Mouse (Mus musculus): Measurements from ENCODE around the gene Scn9a. TPM values are rescaled to one million over a fixed set of nuclear protein-coding genes. Genes with fewer than 3 reads are reported as not detected.

Scn9a gene
- 1 to 10 TPM; 2.5 to 3.9 TPM for total RNA-seq (2021)
- long read RNA-seq, experiment 1 = 0 reads
- long read RNA-seq, experiment 2, partial matches to known transcripts = 1 of 1 reads
- long read RNA-seq, experiment 2, other reads (novel, unspliced or antisense) = 0 of 1 reads

DNA sequence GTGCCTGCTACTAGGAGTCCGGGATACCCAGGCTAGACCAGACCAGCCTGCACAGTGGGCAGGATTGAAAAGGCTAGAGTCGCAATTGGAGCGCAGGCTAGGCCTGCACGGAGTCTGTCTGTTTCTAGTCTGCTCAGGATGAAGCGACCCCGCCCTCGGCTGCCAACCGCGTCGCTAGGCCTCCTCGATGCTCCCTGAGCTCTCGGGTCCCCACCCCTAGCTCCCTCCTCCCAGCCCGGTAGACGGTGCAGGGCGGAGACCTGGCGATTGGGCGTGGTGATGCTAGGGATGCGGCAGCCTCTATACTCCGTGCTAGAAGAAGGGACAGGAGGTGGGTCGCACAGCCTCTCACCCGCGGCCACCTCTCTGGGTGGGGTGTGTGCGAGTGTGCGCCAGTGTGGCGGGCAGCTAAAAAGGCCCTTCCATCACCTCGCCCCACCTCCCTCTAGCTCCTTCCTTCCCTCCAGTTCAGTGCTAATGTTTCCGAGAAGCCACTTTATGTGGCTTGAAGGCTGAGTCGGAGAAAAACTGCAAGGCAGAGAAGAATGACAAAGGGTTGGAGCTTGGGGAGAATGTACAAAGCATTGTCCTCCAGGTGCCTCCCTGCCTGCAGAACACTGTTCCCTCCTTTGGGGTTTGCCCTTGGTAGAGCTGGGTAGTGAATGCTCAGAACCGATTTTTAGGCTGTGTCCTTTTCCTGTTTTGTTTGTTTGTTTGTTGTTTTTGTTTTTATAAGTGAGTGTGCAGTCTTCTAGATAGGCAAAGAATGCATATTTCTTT lies at the start of gene Scn9a:
Scn9a (minus strand) TSS at position 383 of the 780 bp plus-strand sequence.
- no peak for DNase-seq (ENCODE audit: low spot score in 2 of 2)

GRCm38 (mm10) chr2:66661988-66662387 lies 27.2 kb upstream of the Scn9a start:
- DNase-seq (ENCODE audit: low spot score in 2 of 2) = no peak

GRCm38 (mm10) chr2:66656430-66656829 lies 21.7 kb upstream of the Scn9a start:
- DNase-seq (ENCODE audit: low spot score in 2 of 2) = no peak

DNA sequence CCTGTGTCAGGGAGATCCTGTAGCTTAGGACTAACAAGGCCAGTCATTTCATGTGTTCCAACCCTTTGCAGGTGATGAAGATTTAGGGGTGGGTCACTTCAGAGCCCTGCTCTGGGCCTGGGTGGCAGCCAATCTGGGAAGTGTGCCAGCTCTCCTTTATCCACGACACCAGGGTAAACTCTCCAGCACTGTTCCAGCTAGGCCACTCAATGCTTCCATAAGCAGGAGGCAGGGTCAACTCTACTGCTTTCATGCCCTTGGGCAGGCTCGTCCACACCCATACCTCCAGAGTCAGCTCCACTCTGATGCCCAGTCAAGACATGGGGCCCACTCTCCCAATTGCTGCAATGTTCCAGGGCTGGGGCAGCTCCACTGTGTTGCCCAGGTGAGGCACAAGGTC lies 20.7 kb upstream of the Scn9a start:
- no peak for DNase-seq (ENCODE audit: low spot score in 2 of 2)

GRCm38 (mm10) chr2:66644384-66644783 lies 9.6 kb upstream of the Scn9a start:
- DNase-seq (ENCODE audit: low spot score in 2 of 2) = no peak

- DNase-seq (ENCODE audit: low spot score in 2 of 2) = no peak
These were observed 2.0 kb downstream of the Scn9a start for GRCm38 (mm10) chr2:66632728-66633127.

GRCm38 (mm10) chr2:66611091-66611490 lies 23.7 kb downstream of the Scn9a start:
- no peak for DNase-seq (ENCODE audit: low spot score in 2 of 2)

DNA sequence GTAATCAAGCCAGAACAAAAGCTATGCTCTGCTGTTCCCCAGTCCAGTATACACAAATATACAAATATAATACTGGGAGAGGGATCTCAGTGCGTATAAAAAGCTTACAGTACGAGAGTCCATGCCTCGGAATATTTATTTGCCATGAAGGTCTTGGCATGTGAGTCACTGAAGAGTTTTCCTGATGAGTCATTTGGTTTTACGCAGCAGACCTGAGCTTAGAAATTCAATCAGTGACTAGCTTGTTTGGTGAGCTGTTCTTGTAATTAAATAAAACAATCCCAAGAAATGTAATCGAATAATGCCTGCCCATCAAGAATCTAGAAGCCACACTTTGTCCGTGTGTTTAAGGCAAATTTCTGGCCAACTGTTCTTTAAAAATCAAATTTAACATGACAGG lies 37.4 kb downstream of the Scn9a start:
- no peak for DNase-seq (ENCODE audit: low spot score in 2 of 2)

DNA sequence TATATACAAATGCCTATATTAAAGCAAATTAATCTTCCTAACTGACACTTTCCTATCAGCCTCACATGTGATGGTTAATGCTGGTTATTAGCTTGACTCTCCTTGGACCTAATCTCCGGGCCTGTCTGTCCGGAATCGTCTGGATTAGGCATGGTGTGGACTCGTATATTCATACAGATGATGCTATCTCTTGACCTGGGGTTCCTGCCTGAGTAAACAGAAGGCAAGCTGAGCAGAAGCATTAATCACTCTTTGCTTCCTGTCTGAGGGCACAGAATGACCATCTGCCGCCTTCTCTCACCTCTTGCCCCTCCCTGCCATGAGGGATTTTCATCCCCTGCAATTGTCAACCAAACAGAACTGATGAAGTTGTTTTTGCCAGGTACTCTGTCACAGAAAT lies 38.6 kb downstream of the Scn9a start:
- no peak for DNase-seq (ENCODE audit: low spot score in 2 of 2)

GRCm38 (mm10) chr2:66590151-66590550 lies 44.6 kb downstream of the Scn9a start:
- no peak for DNase-seq (ENCODE audit: low spot score in 2 of 2)

- DNase-seq (ENCODE audit: low spot score in 2 of 2) = no peak
These were observed 54.5 kb downstream of the Scn9a start for GRCm38 (mm10) chr2:66580026-66580808.

DNA sequence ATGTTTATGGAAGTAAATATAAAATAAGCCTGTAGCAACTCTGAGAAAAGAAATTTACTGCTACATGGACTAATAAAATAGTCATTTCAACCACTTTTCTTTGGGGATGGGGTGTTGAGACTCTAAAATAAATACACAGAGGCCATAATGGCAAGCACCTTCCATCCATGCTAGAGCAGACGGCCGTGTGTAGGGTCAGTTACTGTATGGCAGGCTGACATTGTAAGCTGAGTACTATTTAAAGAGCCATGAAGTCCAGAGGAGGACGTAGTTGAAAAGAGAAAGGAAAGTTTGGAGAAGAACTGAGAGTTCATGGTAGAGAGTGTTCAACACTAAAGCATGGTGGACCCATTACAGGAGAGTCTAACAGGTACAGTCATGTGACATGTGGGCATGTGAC lies 86.5 kb downstream of the Scn9a start:
- no peak for DNase-seq (ENCODE audit: low spot score in 2 of 2)

- DNase-seq (ENCODE audit: low spot score in 2 of 2) = no peak
These were observed 114.8 kb downstream of the Scn9a start for GRCm38 (mm10) chr2:66519966-66520365.

GRCm38 (mm10) chr2:66511424-66511823 lies 123.3 kb downstream of the Scn9a start:
- no peak for DNase-seq (ENCODE audit: low spot score in 2 of 2)

DNA sequence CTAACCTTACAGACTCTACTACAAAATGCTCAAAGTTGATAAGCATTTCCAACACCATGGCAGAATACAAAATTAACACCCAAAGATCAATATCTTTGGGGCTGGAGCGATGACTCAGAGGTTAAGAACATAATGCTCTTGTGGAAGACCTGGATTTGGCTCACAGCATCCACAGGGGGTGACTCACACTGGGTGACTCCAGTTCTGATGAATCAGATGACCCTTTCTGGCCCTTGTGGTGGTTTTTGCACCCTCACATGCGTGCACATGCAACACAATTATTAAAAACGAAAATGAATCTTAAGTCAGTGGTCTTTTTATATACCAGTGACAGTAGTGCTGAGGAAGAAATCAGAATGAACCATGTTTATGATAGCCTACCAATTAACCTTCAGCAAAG lies 126.7 kb downstream of the Scn9a start:
- no peak for DNase-seq (ENCODE audit: low spot score in 2 of 2)

DNA sequence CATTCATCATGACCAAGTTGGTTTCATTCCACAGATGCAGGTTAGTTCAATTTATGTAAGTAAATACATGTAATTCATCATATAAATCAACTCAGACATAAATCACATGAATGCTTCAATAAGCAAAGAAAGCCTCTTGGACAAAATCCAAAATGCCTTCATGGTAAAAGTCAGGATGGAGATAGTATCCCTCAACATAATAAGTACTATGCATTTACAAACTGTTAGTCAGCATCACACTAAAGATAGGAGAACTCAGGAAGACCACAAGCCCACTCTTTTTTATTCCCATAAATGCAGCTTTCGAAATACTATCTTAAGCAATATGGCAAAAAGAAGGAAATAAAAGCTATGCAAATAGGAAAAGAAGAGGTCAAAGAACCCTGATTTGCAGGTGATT lies 127.1 kb downstream of the Scn9a start:
- no peak for DNase-seq (ENCODE audit: low spot score in 2 of 2)

DNA sequence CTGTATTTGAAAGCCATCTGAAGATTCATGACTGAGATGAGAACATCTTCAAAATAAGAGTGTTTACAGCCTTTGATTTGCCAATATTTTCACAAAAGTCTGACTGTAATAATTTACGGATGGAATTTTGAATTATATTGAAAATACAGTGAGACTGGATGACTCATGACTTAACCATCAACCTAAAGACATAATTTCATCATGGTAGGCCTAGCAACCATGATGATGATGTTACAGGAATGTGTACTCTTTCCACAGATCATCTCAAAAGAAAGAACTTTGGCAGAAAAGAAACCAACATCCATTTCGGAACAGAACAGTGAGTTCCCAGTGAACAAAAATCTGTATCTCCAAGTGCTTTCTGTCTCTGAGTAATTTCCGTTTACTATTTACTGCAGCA lies 132.6 kb downstream of the Scn9a start:
- no peak for DNase-seq (ENCODE audit: low spot score in 2 of 2)

DNA sequence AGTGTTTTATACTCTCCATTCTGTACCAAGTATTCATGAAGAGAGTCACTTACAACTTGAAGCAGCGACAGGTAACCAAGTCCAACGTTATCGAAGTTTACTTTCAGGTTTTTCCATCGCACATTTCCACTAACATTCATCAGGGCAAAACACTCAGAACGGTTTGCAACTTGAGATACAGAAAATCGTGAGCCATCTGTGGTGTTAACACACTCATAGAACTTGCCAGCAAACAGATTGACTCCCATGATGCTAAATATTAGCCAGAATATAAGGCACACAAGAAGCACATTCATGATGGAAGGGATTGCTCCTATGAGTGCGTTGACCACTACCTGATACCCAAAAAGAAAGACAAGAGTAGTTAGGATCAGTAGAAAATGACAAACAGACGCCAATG lies 140.2 kb downstream of the Scn9a start:
- no peak for DNase-seq (ENCODE audit: low spot score in 2 of 2)

GRCm38 (mm10) chr2:66478395-66478794 lies 156.4 kb downstream of the Scn9a start:
- no peak for DNase-seq (ENCODE audit: low spot score in 2 of 2)

GRCm38 (mm10) chr2:66473181-66473822 lies 161.5 kb downstream of the Scn9a start:
- DNase-seq (ENCODE audit: low spot score in 2 of 2) = no peak

- DNase-seq (ENCODE audit: low spot score in 2 of 2) = no peak
These were observed 169.3 kb downstream of the Scn9a start for GRCm38 (mm10) chr2:66465484-66465883.

Data from adrenal gland, postnatal 4 days (tissue).